8 mouse cellular contexts compared by ENCODE assay signal in the genomic region with DNA sequence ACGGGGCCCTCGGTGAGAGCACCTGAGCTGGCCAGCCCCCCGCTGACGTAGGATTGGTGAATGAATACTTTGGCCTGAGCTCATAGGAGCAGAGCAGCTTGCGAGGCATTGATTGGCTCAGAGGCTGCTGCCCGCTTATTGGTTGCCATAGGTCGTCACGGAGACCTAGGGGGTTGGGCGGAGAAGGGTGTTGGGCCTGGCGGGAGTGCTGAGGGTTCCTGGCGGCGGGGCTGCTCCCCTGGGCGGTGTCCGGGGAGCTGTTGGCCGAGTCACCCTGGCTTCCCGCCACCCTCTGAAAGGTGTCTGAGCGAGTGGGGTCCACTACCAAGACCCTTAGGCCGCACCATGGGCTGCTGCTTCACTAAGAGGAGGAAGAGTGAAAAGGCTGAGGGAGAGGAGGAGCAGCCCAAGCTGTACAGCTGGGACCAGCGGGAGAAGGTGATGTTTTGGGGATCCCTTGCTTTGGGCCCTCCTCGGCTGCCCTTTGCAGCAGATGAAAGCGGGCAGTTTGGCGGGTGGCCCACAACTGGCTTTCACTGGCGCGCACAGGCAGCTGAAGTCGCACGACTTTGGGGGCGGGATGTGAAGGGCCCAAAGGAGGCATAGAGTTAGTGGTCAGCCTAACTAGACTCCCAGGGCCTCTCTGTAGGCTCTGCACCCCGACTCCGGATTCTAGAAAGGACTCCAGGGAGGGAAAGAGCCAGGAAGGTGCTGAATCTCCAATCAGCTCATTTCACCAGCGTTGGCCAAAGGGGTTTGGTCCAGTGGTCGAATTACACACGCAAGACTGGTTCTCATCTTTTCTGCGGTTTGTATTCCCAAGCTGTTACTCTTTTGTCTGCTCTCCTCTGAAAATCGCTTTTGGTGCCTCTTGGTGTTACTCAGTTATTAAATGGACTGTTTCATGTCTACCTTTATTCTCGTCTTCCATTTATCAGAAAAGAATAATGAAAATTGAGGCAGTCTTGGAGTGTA. TPM values are rescaled to one million over a fixed set of nuclear protein-coding genes. Genes with fewer than 3 reads are reported as not detected.
DNase-seq lines count a peak whose midpoint lies in the region; ATAC-seq and TF ChIP-seq lines count a peak whose summit lies in the region.

A gene (plus strand): TSS at position 91 of the 975 bp plus-strand sequence.

- H3K4me1 ChIP-seq in bone marrow, adult 2 months (ENCODE audit: control insufficient read depth, insufficient read depth, low read length) = no peaks in the 10 kb centered on the region; the same call in 1 of the 2 replicates
- no peaks in the 10 kb centered on the region for H3K4me1 ChIP-seq in embryonic facial prominence, embryonic 15.5 days
- H3K4me1 ChIP-seq in kidney, embryonic 14.5 days (ENCODE audit: control insufficient read depth, insufficient read depth, low read length) = no peaks in the 10 kb centered on the region
- no peaks in the 10 kb centered on the region for H3K4me1 ChIP-seq in limb, embryonic 15.5 days

- peak; percentile 72; the same call in 1 of the 2 replicates for TF ChIP-seq POLR2A in bone marrow, adult 2 months (IDR thresholded peaks at IDR 0.05; ENCODE audit: borderline replicate concordance, control insufficient read depth, low read depth, low read length)

- peak within 1 kb of the TSS; percentile 42 for H3K9ac ChIP-seq in embryonic facial prominence, embryonic 15.5 days
- peak within 1 kb of the TSS; percentile 72 for H3K9ac ChIP-seq in kidney, embryonic 14.5 days (ENCODE audit: low read depth, low read length)
- peak within 1 kb of the TSS; percentile 54 for H3K9ac ChIP-seq in limb, embryonic 15.5 days

- TF ChIP-seq CTCF in bone marrow, adult 2 months (IDR thresholded peaks at IDR 0.05; ENCODE audit: control insufficient read depth, insufficient read depth, low read length) = no peak

- peak within 1 kb of the TSS; percentile 90 for H3K4me3 ChIP-seq in bone marrow, adult 2 months (replicated peaks; ENCODE audit: control insufficient read depth, low read depth, low read length)
- H3K4me3 ChIP-seq in embryonic facial prominence, embryonic 15.5 days (replicated peaks) = peak within 1 kb of the TSS; percentile 61
- peak within 1 kb of the TSS; percentile 61 for H3K4me3 ChIP-seq in kidney, embryonic 14.5 days (ENCODE audit: low read length)
- peak within 1 kb of the TSS; percentile 58 for H3K4me3 ChIP-seq in limb, embryonic 15.5 days

- H3K9me3 ChIP-seq in embryonic facial prominence, embryonic 15.5 days (replicated peaks) = no peaks in the 10 kb centered on the region
- H3K9me3 ChIP-seq in kidney, embryonic 14.5 days (ENCODE audit: control insufficient read depth, low read length) = no peaks in the 10 kb centered on the region
- H3K9me3 ChIP-seq in limb, embryonic 15.5 days = no peaks in the 10 kb centered on the region

- H3K4me2 ChIP-seq in embryonic facial prominence, embryonic 15.5 days (replicated peaks) = peak within 1 kb of the TSS; percentile 51
- H3K4me2 ChIP-seq in kidney, embryonic 14.5 days (replicated peaks; ENCODE audit: low read depth, low read length) = peak within 1 kb of the TSS; percentile 49
- H3K4me2 ChIP-seq in limb, embryonic 15.5 days = peak within 1 kb of the TSS; percentile 49

- H3K36me3 ChIP-seq in embryonic facial prominence, embryonic 15.5 days = no peaks in the 10 kb centered on the region
- H3K36me3 ChIP-seq in kidney, embryonic 14.5 days (ENCODE audit: control insufficient read depth, insufficient read depth, low read length) = no peaks in the 10 kb centered on the region
- no peaks in the 10 kb centered on the region for H3K36me3 ChIP-seq in limb, embryonic 15.5 days

- WGBS in bone marrow, adult 2 months = 6% methylated on average over 35 of the region's 35 CpGs
- WGBS in embryonic facial prominence, embryonic 15.5 days = 16% methylated on average over 35 of the region's 35 CpGs
- 22% methylated on average over 35 of the region's 35 CpGs for WGBS in kidney, embryonic 14.5 days
- 16% methylated on average over 35 of the region's 35 CpGs for WGBS in limb, embryonic 15.5 days

- H3K27ac ChIP-seq in bone marrow, adult 2 months (ENCODE audit: control insufficient read depth, insufficient read depth, low read depth, low read length, poor library complexity) = peak within 1 kb of the TSS; percentile 79
- H3K27ac ChIP-seq in embryonic facial prominence, embryonic 15.5 days (replicated peaks) = 0 out of 2 replicates have a peak within 1 kb of the TSS, but pooled peaks have one; percentile 28
- H3K27ac ChIP-seq in kidney, embryonic 14.5 days (ENCODE audit: low read depth, low read length) = no peak within 1 kb of the TSS
- H3K27ac ChIP-seq in limb, embryonic 15.5 days = peak within 1 kb of the TSS; percentile 59

- no peaks in the 10 kb centered on the region for H3K27me3 ChIP-seq in embryonic facial prominence, embryonic 15.5 days
- H3K27me3 ChIP-seq in kidney, embryonic 14.5 days (ENCODE audit: control insufficient read depth, insufficient read depth, low read length) = no peaks in the 10 kb centered on the region
- no peaks in the 10 kb centered on the region for H3K27me3 ChIP-seq in limb, embryonic 15.5 days

- ATAC-seq in embryonic facial prominence, embryonic 15.5 days (ENCODE audit: insufficient number of reproducible peaks, low FRiP score, low TSS enrichment, low read depth) = peak; percentile 100
- ATAC-seq in kidney, embryonic 14.5 days (ENCODE audit: low FRiP score, low TSS enrichment) = peak; percentile 100
- ATAC-seq in limb, embryonic 15.5 days (ENCODE audit: insufficient number of reproducible peaks, low FRiP score, low TSS enrichment, low read depth) = peak; percentile 98

- peak; percentile 90 for DNase-seq in 416B (ENCODE audit: low read depth)
- DNase-seq in heart, adult 8-10 months (ENCODE audit: low spot score) = peak; percentile 75
- DNase-seq in monocyte, adult 2 months (ENCODE audit: low read depth in 1 of 2, low spot score in 2 of 2) = peak; percentile 22 to 54
- peak; percentile 87 to 88 for DNase-seq in spleen, postnatal 36 days (ENCODE audit: low spot score in 2 of 2)

RNA-seq across cellular contexts. Expression of the gene that starts here (rescaled TPM):
- 9.7 and 12.7 TPM in 2 replicates for polyA plus RNA-seq in bone marrow, adult 2 months (2011; ENCODE audit: insufficient read depth, insufficient read length, low replicate concordance, missing spikeins)
- 16.3 TPM in 2 replicates for polyA plus RNA-seq in embryonic facial prominence, embryonic 15.5 days (2015; fragmentation: Nextera tagmentation; extraction: Ambion mirVana)
- total RNA-seq in heart, adult 8-10 months (2022) = 10 to 100 TPM in 2 of 4 experiments, 1 to 10 TPM in 2; 8.4 to 12.2 (median 10.1) TPM
- polyA plus RNA-seq in kidney, embryonic 14.5 days (2014; fragmentation: Nextera tagmentation; extraction: Ambion mirVana) = 12.4 and 22.3 TPM in 2 replicates
- polyA plus RNA-seq in limb, embryonic 15.5 days (2015; fragmentation: Nextera tagmentation; extraction: Ambion mirVana) = 15.5 and 17.5 TPM in 2 replicates

Comparison
In these comparisons a context has a peak if more than half of its experiments do, and no peak if none do; other contexts are left out.
1. DNase-seq: peak in every context shown above with its lines; median percentile 90 in 416B; 88 in spleen, postnatal 36 days; 75 in heart, adult 8-10 months; 38 in monocyte, adult 2 months.